Mouse (Mus musculus) embryonic fibroblast, embryonic 13.5 days (primary cell): ENCODE results near the gene Ccp110.

ENCODE experiments used
- CTCF ChIP-seq: IDR thresholded peaks from 2 replicates; pipeline ENCODE4 v1.5.1; 2011; ENCODE audit warnings: mild to moderate bottlenecking, control low read depth, low read length, moderate library complexity, borderline replicate concordance; ENCODE audit not compliant: insufficient read depth
- POLR2A ChIP-seq: IDR thresholded peaks from 2 replicates; pipeline ENCODE4 v1.6.1; 2011; ENCODE audit warnings: low read depth, mild to moderate bottlenecking, control low read depth, low read length, moderate library complexity

GRCm38 (mm10) chr7:118769655-118770054 is 57.3 kb downstream of the Ccp110 start:
- TF ChIP-seq POLR2A: no peak
- no peak for TF ChIP-seq CTCF
